Mouse (Mus musculus) liver, postnatal 0 days (tissue): ENCODE results near the gene Dnajc8.

Source experiments
- CTCF ChIP-seq: sonication (generic); IDR thresholded peaks from 2 replicates; pipeline ENCODE4 v1.5.1; 2016; ENCODE audit warnings: antibody characterized with exemption, low read depth
- EP300 ChIP-seq: IDR thresholded peaks from 2 replicates; pipeline ENCODE4 v1.6.1; 2016; ENCODE audit warnings: antibody characterized with exemption, low read depth, mild to moderate bottlenecking

DNA sequence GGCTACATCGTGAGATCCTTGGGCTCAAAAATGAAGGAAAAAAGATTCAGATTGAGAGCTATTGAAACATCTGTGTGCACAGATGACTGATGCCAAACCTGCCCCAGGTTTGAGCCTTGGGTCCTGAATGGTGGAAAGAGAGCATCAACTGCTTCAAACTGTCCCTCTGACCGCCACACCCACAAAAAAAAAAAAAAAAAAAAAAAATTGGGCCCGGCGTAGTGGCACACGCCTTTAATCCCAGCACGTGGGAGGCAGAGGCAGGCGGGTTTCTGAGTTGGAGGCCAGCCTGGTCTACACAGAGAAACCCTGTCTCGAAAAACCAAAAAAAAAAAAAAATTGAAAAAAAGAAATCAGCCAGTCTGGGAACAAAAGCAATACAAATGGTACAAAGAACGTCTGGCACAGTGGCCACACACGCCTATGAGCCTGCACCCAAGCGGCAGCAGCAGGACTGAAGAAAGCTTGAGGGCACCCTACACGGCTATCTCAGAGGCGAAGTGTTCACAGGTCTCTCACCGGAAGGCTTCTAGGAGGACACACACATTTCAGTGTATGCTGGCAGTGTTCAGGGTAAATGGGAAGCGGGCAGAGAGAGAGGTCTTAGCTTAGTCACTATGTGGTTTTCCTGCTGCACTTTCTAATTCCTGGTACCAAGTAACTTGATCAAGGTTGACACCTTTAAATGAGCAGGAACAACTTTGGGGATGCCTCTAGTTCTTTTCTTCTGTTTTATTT lies 44.9 kb upstream of the Dnajc8 start:
- TF ChIP-seq CTCF, result no peak
- no peak for TF ChIP-seq EP300
